Mouse (Mus musculus) thymus, adult 2 months (tissue): ENCODE measurements around the gene Nsl1.

Experiments used
- CTCF ChIP-seq: fragments of 200-500 bp; IDR thresholded peaks from 2 replicates; pipeline ENCODE4 v1.5.1; 2012; ENCODE audit warnings: mild to moderate bottlenecking, control low read depth, low read length, moderate library complexity, borderline replicate concordance; ENCODE audit not compliant: control insufficient read depth, poor library complexity, insufficient read depth; ENCODE audit errors: extremely low read depth
- POLR2A ChIP-seq: fragments of 200-500 bp; IDR thresholded peaks from 2 replicates; pipeline ENCODE4 v1.6.1; 2012; ENCODE audit warnings: mild to moderate bottlenecking, low read length, control low read depth, moderate library complexity; ENCODE audit not compliant: control insufficient read depth, poor library complexity, insufficient read depth; ENCODE audit errors: extremely low read depth

DNA sequence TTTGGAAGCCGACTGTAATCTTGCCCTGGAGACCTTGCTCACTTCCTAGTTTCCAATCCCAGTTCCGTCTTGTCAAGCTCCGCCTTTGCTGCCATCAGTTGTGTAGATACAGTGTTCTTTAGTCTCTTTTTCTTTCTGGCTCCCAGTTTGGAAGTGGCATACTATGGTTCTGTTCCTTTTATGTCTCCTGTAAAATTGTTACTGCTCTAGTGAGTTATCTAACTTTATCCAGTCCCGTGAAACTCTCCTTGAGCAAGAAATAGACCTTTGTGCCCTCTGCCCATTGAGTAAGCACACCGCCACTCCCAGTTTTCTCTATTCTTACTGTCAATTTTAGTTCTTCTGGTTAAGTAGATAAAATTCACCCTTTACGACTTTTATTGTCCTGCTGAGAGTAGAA lies 8.8 kb downstream of the Nsl1 start:
- TF ChIP-seq POLR2A: no peak
- TF ChIP-seq CTCF: no peak
